Mouse (Mus musculus): ENCODE measurements around the gene Serpinb7. TPM values are rescaled to one million over a fixed set of nuclear protein-coding genes. Genes with fewer than 3 reads are reported as not detected.

Gene Serpinb7
- polyA plus RNA-seq, 1 experiment: not detected

GRCm38 (mm10) chr1:107376952-107377351 is 22.5 kb upstream of the Serpinb7 start:
- Histone ChIP-seq H3K27me3 (ENCODE audit: control insufficient read depth, insufficient read depth, low read length) (no peaks in the 10 kb centered on the region), H3K4me1 (ENCODE audit: control insufficient read depth, insufficient read depth, insufficient read length, low read length) (no peaks in the 10 kb centered on the region), H3K4me3 (ENCODE audit: low read depth, low read length) (no peak overlapping the region), H3K36me3 (ENCODE audit: control insufficient read depth, insufficient read depth, low read length) (no peaks in the 10 kb centered on the region), H3K27ac (ENCODE audit: insufficient read depth, low read depth, low read length) (no peak overlapping the region)
- WGBS: 38% methylated on average over 4 of the region's 4 CpGs
- no peak for TF ChIP-seq POLR2A (IDR thresholded peaks at IDR 0.05; ENCODE audit: low read depth, low read length)
- TF ChIP-seq CTCF (IDR thresholded peaks at IDR 0.05; ENCODE audit: extremely low read depth, insufficient read length, insufficient replicate concordance, low read depth, low read length): no peak

- TF ChIP-seq CTCF (IDR thresholded peaks at IDR 0.05; ENCODE audit: extremely low read depth, insufficient read length, insufficient replicate concordance, low read depth, low read length) (no peak), POLR2A (IDR thresholded peaks at IDR 0.05; ENCODE audit: low read depth, low read length) (no peak)
- no peaks in the 10 kb centered on the region for H3K4me1 ChIP-seq (ENCODE audit: control insufficient read depth, insufficient read depth, insufficient read length, low read length)
- H3K36me3 ChIP-seq (ENCODE audit: control insufficient read depth, insufficient read depth, low read length): no peaks in the 10 kb centered on the region
- no peak overlapping the region for H3K27ac ChIP-seq (ENCODE audit: insufficient read depth, low read depth, low read length)
- no peak overlapping the region for H3K4me3 ChIP-seq (ENCODE audit: low read depth, low read length)
- H3K27me3 ChIP-seq (ENCODE audit: control insufficient read depth, insufficient read depth, low read length): no peaks in the 10 kb centered on the region
These were observed 21.1 kb upstream of the Serpinb7 start for GRCm38 (mm10) chr1:107378368-107378767.

DNA sequence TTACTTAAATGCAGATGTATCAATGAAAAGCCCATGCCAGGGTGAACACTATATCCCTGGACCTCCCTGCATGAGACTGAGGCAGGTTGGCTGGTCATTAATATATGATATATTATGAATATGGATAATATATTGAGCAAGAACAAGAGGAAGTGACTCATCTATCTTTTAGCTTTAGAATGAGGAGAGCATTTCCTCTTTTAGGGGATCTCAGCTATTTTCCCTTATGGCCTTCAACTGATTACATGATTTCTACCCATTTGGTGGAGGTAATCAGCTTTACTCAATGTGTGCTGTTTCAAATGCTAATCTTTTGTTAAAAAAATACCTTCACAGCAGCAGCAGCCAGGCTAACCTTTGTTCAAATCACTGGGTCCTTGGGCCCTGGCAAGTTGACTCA is 18.0 kb upstream of the Serpinb7 start:
- H3K36me3 ChIP-seq (ENCODE audit: control insufficient read depth, insufficient read depth, low read length): no peaks in the 10 kb centered on the region
- TF ChIP-seq POLR2A (IDR thresholded peaks at IDR 0.05; ENCODE audit: low read depth, low read length): no peak
- TF ChIP-seq CTCF (IDR thresholded peaks at IDR 0.05; ENCODE audit: extremely low read depth, insufficient read length, insufficient replicate concordance, low read depth, low read length): no peak
- H3K27me3 ChIP-seq (ENCODE audit: control insufficient read depth, insufficient read depth, low read length): no peaks in the 10 kb centered on the region
- no peak overlapping the region for H3K4me3 ChIP-seq (ENCODE audit: low read depth, low read length)
- no peak overlapping the region for H3K27ac ChIP-seq (ENCODE audit: insufficient read depth, low read depth, low read length)
- H3K4me1 ChIP-seq (ENCODE audit: control insufficient read depth, insufficient read depth, insufficient read length, low read length): no peaks in the 10 kb centered on the region

GRCm38 (mm10) chr1:107382404-107382803 is 17.1 kb upstream of the Serpinb7 start:
- Histone ChIP-seq H3K27me3 (ENCODE audit: control insufficient read depth, insufficient read depth, low read length) (no peaks in the 10 kb centered on the region), H3K4me1 (ENCODE audit: control insufficient read depth, insufficient read depth, insufficient read length, low read length) (no peaks in the 10 kb centered on the region), H3K36me3 (ENCODE audit: control insufficient read depth, insufficient read depth, low read length) (no peaks in the 10 kb centered on the region), H3K27ac (ENCODE audit: insufficient read depth, low read depth, low read length) (no peak overlapping the region), H3K4me3 (ENCODE audit: low read depth, low read length) (no peak overlapping the region)
- TF ChIP-seq POLR2A (IDR thresholded peaks at IDR 0.05; ENCODE audit: low read depth, low read length) (no peak), CTCF (IDR thresholded peaks at IDR 0.05; ENCODE audit: extremely low read depth, insufficient read length, insufficient replicate concordance, low read depth, low read length) (no peak)
- WGBS: 91% methylated on average over 1 of the region's 1 CpGs

GRCm38 (mm10) chr1:107384532-107384931 is 14.9 kb upstream of the Serpinb7 start:
- Histone ChIP-seq H3K4me1 (ENCODE audit: control insufficient read depth, insufficient read depth, insufficient read length, low read length) (no peaks in the 10 kb centered on the region), H3K27me3 (ENCODE audit: control insufficient read depth, insufficient read depth, low read length) (no peaks in the 10 kb centered on the region), H3K36me3 (ENCODE audit: control insufficient read depth, insufficient read depth, low read length) (no peaks in the 10 kb centered on the region), H3K27ac (ENCODE audit: insufficient read depth, low read depth, low read length) (no peak overlapping the region), H3K4me3 (ENCODE audit: low read depth, low read length) (no peak overlapping the region)
- TF ChIP-seq CTCF (IDR thresholded peaks at IDR 0.05; ENCODE audit: extremely low read depth, insufficient read length, insufficient replicate concordance, low read depth, low read length): no peak
- no peak for TF ChIP-seq POLR2A (IDR thresholded peaks at IDR 0.05; ENCODE audit: low read depth, low read length)
- 77% methylated on average over 9 of the region's 9 CpGs for WGBS

DNA sequence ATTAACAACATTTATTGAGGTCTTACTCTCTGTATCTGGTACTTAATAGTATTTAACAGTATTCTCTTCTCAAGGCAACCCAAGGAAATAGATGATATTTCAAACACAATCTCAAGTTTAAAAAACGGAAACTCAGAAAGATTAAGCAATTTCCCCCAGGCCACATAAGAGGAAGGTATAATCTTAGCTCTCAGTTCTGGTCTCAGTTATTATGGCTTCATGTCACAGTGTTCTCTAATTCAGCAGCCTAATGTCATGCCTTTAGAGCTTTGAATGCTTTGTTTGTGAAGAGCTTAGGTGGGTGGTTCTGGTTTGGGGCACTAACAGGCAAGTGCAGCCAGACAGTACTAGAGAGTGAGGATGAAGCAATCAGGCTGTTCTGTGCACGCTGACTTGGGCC is 9.7 kb upstream of the Serpinb7 start:
- Histone ChIP-seq H3K27me3 (ENCODE audit: control insufficient read depth, insufficient read depth, low read length) (no peaks in the 10 kb centered on the region), H3K4me1 (ENCODE audit: control insufficient read depth, insufficient read depth, insufficient read length, low read length) (no peaks in the 10 kb centered on the region), H3K36me3 (ENCODE audit: control insufficient read depth, insufficient read depth, low read length) (no peaks in the 10 kb centered on the region), H3K27ac (ENCODE audit: insufficient read depth, low read depth, low read length) (no peak overlapping the region), H3K4me3 (ENCODE audit: low read depth, low read length) (no peak overlapping the region)
- TF ChIP-seq POLR2A (IDR thresholded peaks at IDR 0.05; ENCODE audit: low read depth, low read length) (no peak), CTCF (IDR thresholded peaks at IDR 0.05; ENCODE audit: extremely low read depth, insufficient read length, insufficient replicate concordance, low read depth, low read length) (no peak)
- 68% methylated on average over 2 of the region's 2 CpGs for WGBS

DNA sequence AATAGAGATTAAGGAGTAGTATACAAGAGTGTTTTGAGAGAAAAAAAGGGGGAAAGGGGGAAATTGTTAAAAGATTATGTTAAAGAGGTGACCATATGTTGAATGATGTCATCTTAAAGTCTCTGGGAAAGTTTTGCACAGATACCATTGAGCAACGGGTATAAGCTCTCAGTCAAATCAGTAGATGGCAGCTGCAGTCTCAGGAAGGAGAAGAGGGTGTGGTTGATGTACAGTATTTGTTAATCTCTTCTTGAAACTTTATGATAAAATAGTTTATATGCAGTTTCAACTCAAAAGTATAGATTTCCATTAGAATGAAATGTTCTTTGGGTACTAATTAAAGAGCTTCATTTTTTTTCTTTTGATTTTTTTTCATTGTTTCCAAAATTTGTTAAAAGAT is 2.0 kb upstream of the Serpinb7 start:
- WGBS: 43% methylated on average over 1 of the region's 1 CpGs
- Histone ChIP-seq H3K27ac (ENCODE audit: insufficient read depth, low read depth, low read length) (no peak overlapping the region), H3K4me3 (ENCODE audit: low read depth, low read length) (no peak overlapping the region), H3K4me1 (ENCODE audit: control insufficient read depth, insufficient read depth, insufficient read length, low read length) (no peaks in the 10 kb centered on the region), H3K36me3 (ENCODE audit: control insufficient read depth, insufficient read depth, low read length) (no peaks in the 10 kb centered on the region), H3K27me3 (ENCODE audit: control insufficient read depth, insufficient read depth, low read length) (no peaks in the 10 kb centered on the region)
- no peak for TF ChIP-seq POLR2A (IDR thresholded peaks at IDR 0.05; ENCODE audit: low read depth, low read length)

GRCm38 (mm10) chr1:107402082-107402481 is 2.6 kb downstream of the Serpinb7 start:
- no peaks in the 10 kb centered on the region for H3K27me3 ChIP-seq (ENCODE audit: control insufficient read depth, insufficient read depth, low read length)
- TF ChIP-seq CTCF (IDR thresholded peaks at IDR 0.05; ENCODE audit: extremely low read depth, insufficient read length, insufficient replicate concordance, low read depth, low read length): no peak
- TF ChIP-seq POLR2A (IDR thresholded peaks at IDR 0.05; ENCODE audit: low read depth, low read length): no peak
- H3K4me1 ChIP-seq (ENCODE audit: control insufficient read depth, insufficient read depth, insufficient read length, low read length): no peaks in the 10 kb centered on the region
- no peaks in the 10 kb centered on the region for H3K36me3 ChIP-seq (ENCODE audit: control insufficient read depth, insufficient read depth, low read length)
- H3K4me3 ChIP-seq (ENCODE audit: low read depth, low read length): no peak overlapping the region
- WGBS: 73% methylated on average over 4 of the region's 4 CpGs
- H3K27ac ChIP-seq (ENCODE audit: insufficient read depth, low read depth, low read length): no peak overlapping the region

Data from small intestine, adult 2 months (tissue).